Mouse (Mus musculus) forebrain, embryonic 13.5 days (tissue): ENCODE measurements at regions not wholly inside any gene's neighbourhood (a gene's known extent, or its start where the extent isn't known, plus 50 kb on each side); places are given as distances from the start of the nearest gene placed in this dataset.
A peak's percentile ranks its signal among the peaks of the same experiment; 100 is the strongest.
"Not testable (repeated sequence)": the region's sequence is repeated elsewhere in the genome, so short reads cannot be mapped to it uniquely, and the experiment has no call there.

Experiments
- ATAC-seq: fragments of 200-750 bp; cut with Nextera tagmentation; 2 replicates; pipeline ENCODE4 v1.8.0; 2017
- H3K27ac ChIP-seq: fragments of 300-500 bp; sonication (generic); 2 replicates; pipeline ENCODE4 v1.5.1; 2015; ENCODE audit warnings: inconsistent platforms, mild to moderate bottlenecking, moderate library complexity
- H3K27me3 ChIP-seq: fragments of 300-500 bp; sonication (generic); 2 replicates; pipeline ENCODE4 v1.6.1; 2015; ENCODE audit warnings: mild to moderate bottlenecking, inconsistent platforms
- H3K36me3 ChIP-seq: fragments of 300-500 bp; sonication (generic); 2 replicates; pipeline ENCODE4 v1.6.1; 2015; ENCODE audit warnings: mild to moderate bottlenecking, inconsistent platforms; ENCODE audit not compliant: poor library complexity, severe bottlenecking
- H3K4me1 ChIP-seq: fragments of 300-500 bp; sonication (generic); 2 replicates; pipeline ENCODE4 v1.6.1; 2015; ENCODE audit warnings: inconsistent platforms
- H3K4me2 ChIP-seq: fragments of 300-500 bp; sonication (generic); 2 replicates; pipeline ENCODE4 v1.6.1; 2015; ENCODE audit warnings: inconsistent platforms, mild to moderate bottlenecking, moderate library complexity
- H3K4me3 ChIP-seq: fragments of 300-500 bp; sonication (generic); 2 replicates; pipeline ENCODE4 v1.5.1; 2015; ENCODE audit warnings: mild to moderate bottlenecking, inconsistent platforms
- H3K9ac ChIP-seq: fragments of 300-500 bp; sonication (generic); 2 replicates; pipeline ENCODE4 v1.6.1; 2015; ENCODE audit warnings: mild to moderate bottlenecking, inconsistent platforms
- H3K9me3 ChIP-seq: fragments of 300-500 bp; sonication (generic); replicated peaks from 2 replicates; pipeline ENCODE4 v1.6.1; 2016; ENCODE audit warnings: inconsistent platforms
- WGBS: fragments of 180-500 bp; shearing (Covaris S2); methylation state at CpG from one replicate; pipeline ENCODE4 v1.1.7; 2015; 5-methylcytosine and 5-hydroxymethylcytosine counted together

DNA sequence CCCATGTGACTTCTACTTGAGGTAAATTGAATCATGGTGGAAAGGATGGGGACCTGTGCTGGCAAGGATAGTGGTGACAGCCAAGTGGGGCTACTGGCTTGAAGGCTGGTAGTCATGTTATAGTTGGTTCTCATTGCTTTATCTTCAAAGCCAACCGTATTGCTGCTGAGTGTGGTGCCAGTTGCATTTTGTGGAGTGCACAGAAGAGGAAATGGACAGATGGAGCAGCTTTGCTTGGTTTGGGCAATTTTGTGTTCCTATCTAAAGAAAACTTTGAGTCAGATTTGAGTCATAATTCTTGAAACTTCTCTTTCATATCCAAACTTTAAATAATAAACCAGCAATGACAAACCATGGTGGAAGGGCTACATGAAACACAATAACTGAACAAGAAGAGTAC lies 200.5 kb upstream of the Myo3a start:
- no peak overlapping the region for H3K4me2 ChIP-seq
- 90% methylated on average over 1 of the region's 1 CpGs for WGBS
- ATAC-seq, result no peak
- peaks cover 24% of the 10 kb centered on the region for H3K4me1 ChIP-seq
- H3K4me3 ChIP-seq, result no peak overlapping the region
- no peak overlapping the region for H3K9ac ChIP-seq
- no peaks in the 10 kb centered on the region for H3K27me3 ChIP-seq
- H3K36me3 ChIP-seq, result no peaks in the 10 kb centered on the region
- no peaks in the 10 kb centered on the region for H3K9me3 ChIP-seq
- no peak overlapping the region for H3K27ac ChIP-seq

GRCm38 (mm10) chr2:22028569-22028968 lies 198.7 kb upstream of the Myo3a start:
- H3K36me3 ChIP-seq, result no peaks in the 10 kb centered on the region
- peaks cover 24% of the 10 kb centered on the region for H3K4me1 ChIP-seq
- no peak overlapping the region for H3K9ac ChIP-seq
- peak overlapping the region; percentile 87 for H3K27ac ChIP-seq
- no peak overlapping the region for H3K4me2 ChIP-seq
- no peaks in the 10 kb centered on the region for H3K9me3 ChIP-seq
- H3K4me3 ChIP-seq, result no peak overlapping the region
- WGBS, result 55% methylated on average over 1 of the region's 1 CpGs
- no peaks in the 10 kb centered on the region for H3K27me3 ChIP-seq
- ATAC-seq, result no peak

DNA sequence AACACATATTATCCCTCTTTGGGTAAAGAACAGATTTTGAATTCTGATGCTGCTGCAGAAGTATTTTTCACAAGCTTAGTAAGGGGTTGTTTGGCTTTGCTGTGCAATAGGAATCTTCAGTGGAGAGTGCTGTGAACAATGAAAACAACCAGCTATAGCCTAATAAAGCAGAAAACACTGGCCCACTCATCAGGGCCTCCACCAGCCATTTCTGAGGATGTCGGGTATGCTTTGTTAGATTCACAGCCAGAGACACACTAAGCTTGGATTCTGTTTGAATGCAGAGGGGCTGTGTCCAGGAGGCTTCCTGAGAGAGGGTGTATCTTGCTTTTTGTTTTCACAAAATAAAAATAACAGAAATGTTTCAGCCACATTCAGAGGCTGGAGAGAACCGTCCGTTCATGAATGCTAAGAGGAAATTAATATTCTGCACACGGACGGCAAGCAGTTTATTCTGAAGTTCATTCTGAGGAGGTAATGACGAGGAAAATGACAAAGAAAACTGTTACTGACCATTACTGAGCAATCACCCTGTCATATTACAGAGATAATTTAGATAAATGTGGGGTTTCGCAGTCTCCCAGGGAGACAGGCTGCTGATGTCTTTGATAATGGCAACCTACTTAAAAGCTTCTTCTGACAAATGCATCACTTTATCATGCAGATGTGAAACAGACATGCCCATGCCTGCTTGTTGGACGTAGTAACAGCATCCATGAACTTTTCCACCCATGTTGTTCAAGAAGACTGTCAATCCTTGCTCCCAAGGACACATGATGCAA lies 198.1 kb upstream of the Myo3a start:
- H3K27me3 ChIP-seq, result no peaks in the 10 kb centered on the region
- peak overlapping the region; percentile 87 for H3K27ac ChIP-seq
- no peak overlapping the region for H3K9ac ChIP-seq
- no peak overlapping the region for H3K4me3 ChIP-seq
- ATAC-seq, result peak; percentile 90
- H3K36me3 ChIP-seq, result no peaks in the 10 kb centered on the region
- WGBS, result 15% methylated on average over 8 of the region's 8 CpGs
- peak overlapping the region; percentile 22; the same call in 1 of the 2 replicates for H3K4me2 ChIP-seq
- H3K9me3 ChIP-seq, result no peaks in the 10 kb centered on the region
- H3K4me1 ChIP-seq, result peaks cover 24% of the 10 kb centered on the region

DNA sequence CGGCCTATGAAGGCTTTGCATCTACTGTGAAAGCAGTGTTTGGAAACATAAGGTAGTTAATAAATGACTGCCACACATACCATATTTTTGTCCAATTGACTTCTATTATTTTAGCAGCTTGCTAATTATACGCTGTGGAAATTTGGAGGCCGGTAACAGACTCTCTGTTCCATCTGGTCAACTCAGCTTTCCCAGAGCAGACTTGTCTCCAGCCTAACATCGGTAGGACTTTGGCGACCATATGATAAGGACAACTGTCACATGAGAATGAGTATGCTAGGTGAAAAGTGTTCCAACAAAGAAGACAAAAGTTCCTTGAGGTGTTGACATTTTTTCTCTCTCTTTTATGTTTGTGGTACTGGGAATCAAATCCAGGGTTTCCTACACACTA lies 197.5 kb upstream of the Myo3a start:
- 56% methylated on average over 5 of the region's 5 CpGs for WGBS
- ATAC-seq, result peak; percentile 61; the same call in 1 of the 2 replicates

GRCm38 (mm10) chr2:22036841-22037240 lies 190.5 kb upstream of the Myo3a start:
- no peak overlapping the region for H3K27ac ChIP-seq
- H3K9ac ChIP-seq, result no peak overlapping the region
- no peak for ATAC-seq
- H3K36me3 ChIP-seq, result no peaks in the 10 kb centered on the region
- WGBS, result 82% methylated on average over 2 of the region's 2 CpGs
- H3K4me3 ChIP-seq, result no peak overlapping the region
- H3K27me3 ChIP-seq, result no peaks in the 10 kb centered on the region
- no peak overlapping the region for H3K4me2 ChIP-seq
- H3K4me1 ChIP-seq, result no peaks in the 10 kb centered on the region
- no peaks in the 10 kb centered on the region for H3K9me3 ChIP-seq

More for the DNA sequence above, 197.5 kb upstream of the Myo3a start:
- no peak overlapping the region for H3K9ac ChIP-seq
- H3K4me3 ChIP-seq, result no peak overlapping the region
- H3K27me3 ChIP-seq, result no peaks in the 10 kb centered on the region
- peaks cover 24% of the 10 kb centered on the region for H3K4me1 ChIP-seq
- peak overlapping the region; percentile 22; the same call in 1 of the 2 replicates for H3K4me2 ChIP-seq
- H3K27ac ChIP-seq, result peak overlapping the region; percentile 87
- H3K36me3 ChIP-seq, result no peaks in the 10 kb centered on the region
- no peaks in the 10 kb centered on the region for H3K9me3 ChIP-seq

DNA sequence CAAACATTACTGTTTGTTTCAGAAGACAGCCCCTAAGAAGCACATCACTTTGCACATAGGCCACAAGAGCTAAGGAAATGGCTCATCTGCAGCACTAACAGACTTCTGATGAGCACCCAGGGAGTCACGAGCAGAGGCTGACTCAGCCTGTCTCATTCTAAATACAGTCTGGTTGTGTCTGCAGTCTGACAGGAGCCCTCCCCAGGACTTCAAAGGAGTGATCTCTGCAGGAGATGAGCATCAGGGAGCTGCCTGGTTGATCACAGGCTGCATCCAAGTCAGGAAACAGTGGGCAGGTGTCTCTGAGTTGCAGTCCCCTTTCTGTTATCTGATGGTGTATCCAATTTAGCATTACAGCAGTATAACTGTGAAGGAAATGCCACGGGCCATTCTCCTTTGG lies 188.5 kb upstream of the Myo3a start:
- Histone ChIP-seq H3K36me3 (no peaks in the 10 kb centered on the region), H3K9me3 (no peaks in the 10 kb centered on the region), H3K27me3 (no peaks in the 10 kb centered on the region), H3K9ac (no peak overlapping the region), H3K4me3 (no peak overlapping the region), H3K4me1 (no peaks in the 10 kb centered on the region), H3K4me2 (no peak overlapping the region), H3K27ac (no peak overlapping the region)
- no peak for ATAC-seq
- WGBS, result 37% methylated on average over 2 of the region's 2 CpGs

DNA sequence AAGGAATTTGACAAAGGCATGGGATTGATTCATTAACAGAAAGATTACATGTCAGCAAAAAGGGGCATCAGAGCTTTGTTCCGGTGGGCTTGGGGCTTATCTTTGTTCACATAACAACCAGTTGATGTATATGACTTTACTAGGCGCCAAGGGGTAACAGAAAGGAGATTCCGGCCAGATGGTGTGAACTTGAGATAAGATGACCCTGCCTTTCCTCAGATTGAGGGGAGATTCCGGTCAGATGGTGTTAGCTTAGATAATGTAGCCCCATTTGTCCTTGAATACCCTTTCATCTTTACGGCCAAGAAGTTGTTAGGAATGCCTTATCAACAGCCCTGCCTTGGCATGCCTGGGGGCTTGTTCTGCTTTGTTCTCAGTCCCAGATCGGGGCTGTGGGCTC lies 183.4 kb upstream of the Myo3a start:
- not testable (repeated sequence) for H3K27ac ChIP-seq, H3K9me3 ChIP-seq, H3K4me1 ChIP-seq, H3K9ac ChIP-seq, H3K27me3 ChIP-seq, H3K4me3 ChIP-seq, H3K4me2 ChIP-seq, ATAC-seq, H3K36me3 ChIP-seq
- 92% methylated on average over 6 of the region's 6 CpGs for WGBS

DNA sequence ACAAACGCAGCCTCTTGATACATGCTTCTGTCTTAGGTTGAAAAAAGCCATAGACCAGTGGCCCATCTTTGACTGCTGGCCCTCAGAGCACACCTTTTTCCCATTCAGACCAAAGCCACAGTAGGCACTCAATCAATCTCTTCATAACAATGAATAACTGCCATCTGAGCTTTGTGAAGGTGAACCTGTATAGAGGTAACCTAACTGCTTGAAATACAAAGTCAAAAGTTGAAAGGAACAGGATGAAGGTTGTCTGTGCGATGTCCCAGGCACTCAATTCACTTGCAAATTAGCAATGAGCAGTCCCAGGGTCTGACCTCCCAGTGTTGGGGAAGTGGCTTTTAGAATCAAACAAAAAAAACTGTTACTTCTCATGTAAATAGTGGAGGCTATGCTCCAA lies 182.4 kb upstream of the Myo3a start:
- no peak overlapping the region for H3K27ac ChIP-seq
- no peak overlapping the region for H3K4me2 ChIP-seq
- no peak overlapping the region for H3K9ac ChIP-seq
- no peaks in the 10 kb centered on the region for H3K4me1 ChIP-seq
- no peak overlapping the region for H3K4me3 ChIP-seq
- no peak for ATAC-seq
- WGBS, result 66% methylated on average over 2 of the region's 2 CpGs
- no peaks in the 10 kb centered on the region for H3K9me3 ChIP-seq
- H3K27me3 ChIP-seq, result no peaks in the 10 kb centered on the region
- no peaks in the 10 kb centered on the region for H3K36me3 ChIP-seq

DNA sequence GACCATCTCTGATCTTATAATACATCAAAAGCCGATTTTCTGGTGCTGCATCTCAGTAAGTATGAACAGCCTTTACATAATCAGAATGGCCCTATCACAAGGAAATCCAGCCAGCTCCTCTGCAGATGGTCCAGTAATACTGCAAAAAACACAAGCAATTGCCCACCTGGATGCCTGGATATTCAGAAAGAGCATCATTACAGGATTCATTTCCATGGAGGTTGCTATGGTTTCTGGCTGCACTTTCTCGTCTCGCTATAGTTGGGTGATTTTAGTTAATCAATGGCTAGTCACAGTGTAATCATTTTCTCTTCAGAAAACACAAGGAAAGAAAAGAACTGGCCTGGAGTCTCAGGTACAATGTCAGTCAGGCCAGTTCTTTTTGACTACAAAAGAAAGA lies 179.8 kb upstream of the Myo3a start:
- peak; percentile 43; the same call in 1 of the 2 replicates for ATAC-seq
- H3K4me1 ChIP-seq, result no peaks in the 10 kb centered on the region
- H3K9me3 ChIP-seq, result no peaks in the 10 kb centered on the region
- no peaks in the 10 kb centered on the region for H3K27me3 ChIP-seq
- H3K4me2 ChIP-seq, result no peak overlapping the region
- no peak overlapping the region for H3K4me3 ChIP-seq
- no peak overlapping the region for H3K9ac ChIP-seq
- 55% methylated on average over 3 of the region's 3 CpGs for WGBS
- H3K36me3 ChIP-seq, result no peaks in the 10 kb centered on the region
- H3K27ac ChIP-seq, result no peak overlapping the region

- Histone ChIP-seq H3K36me3 (no peaks in the 10 kb centered on the region), H3K4me2 (no peak overlapping the region), H3K27me3 (no peaks in the 10 kb centered on the region), H3K9me3 (no peaks in the 10 kb centered on the region), H3K4me1 (no peaks in the 10 kb centered on the region), H3K4me3 (no peak overlapping the region), H3K9ac (no peak overlapping the region), H3K27ac (no peak overlapping the region)
- ATAC-seq, result 0 out of 2 replicates have a peak, but pooled peaks have one; percentile 36
- WGBS, result 84% methylated on average over 5 of the region's 5 CpGs
Observed at GRCm38 (mm10) chr2:22066535-22066934, 160.8 kb upstream of the Myo3a start.

GRCm38 (mm10) chr2:22096848-22097247 lies 130.5 kb upstream of the Myo3a start:
- no peak overlapping the region for H3K9ac ChIP-seq
- 92% methylated on average over 2 of the region's 2 CpGs for WGBS
- H3K4me1 ChIP-seq, result no peaks in the 10 kb centered on the region

GRCm38 (mm10) chr2:22105150-22105549 lies 122.2 kb upstream of the Myo3a start:
- H3K27ac ChIP-seq, result no peak overlapping the region
- no peaks in the 10 kb centered on the region for H3K36me3 ChIP-seq
- no peak overlapping the region for H3K4me3 ChIP-seq
- H3K4me1 ChIP-seq, result 0 out of 2 replicates have a peak, but pooled peaks cover 3% of the 10 kb centered on the region
- H3K9ac ChIP-seq, result no peak overlapping the region
- no peak for ATAC-seq
- no peaks in the 10 kb centered on the region for H3K27me3 ChIP-seq
- no peaks in the 10 kb centered on the region for H3K9me3 ChIP-seq
- H3K4me2 ChIP-seq, result no peak overlapping the region
- WGBS, result 7% methylated on average over 5 of the region's 5 CpGs

More at GRCm38 (mm10) chr2:22096848-22097247, 130.5 kb upstream of the Myo3a start:
- no peaks in the 10 kb centered on the region for H3K9me3 ChIP-seq
- H3K4me2 ChIP-seq, result no peak overlapping the region
- no peaks in the 10 kb centered on the region for H3K36me3 ChIP-seq
- H3K27me3 ChIP-seq, result no peaks in the 10 kb centered on the region
- no peak overlapping the region for H3K4me3 ChIP-seq
- no peak overlapping the region for H3K27ac ChIP-seq
- no peak for ATAC-seq

GRCm38 (mm10) chr2:22149721-22150120 lies 77.6 kb upstream of the Myo3a start:
- Histone ChIP-seq H3K4me1 (no peaks in the 10 kb centered on the region), H3K4me3 (no peak overlapping the region), H3K9me3 (no peaks in the 10 kb centered on the region), H3K36me3 (no peaks in the 10 kb centered on the region), H3K9ac (no peak overlapping the region), H3K27ac (no peak overlapping the region), H3K4me2 (no peak overlapping the region), H3K27me3 (no peaks in the 10 kb centered on the region)
- WGBS, result 19% methylated on average over 2 of the region's 2 CpGs
- ATAC-seq, result no peak
